Mouse (Mus musculus) heart, embryonic 11.5 days (tissue): ENCODE measurements around the gene Ssna1. TPM values are rescaled to one million over a fixed set of nuclear protein-coding genes. Genes with fewer than 3 reads are reported as not detected.

Experiments used
- polyA plus RNA-seq: library from polyadenylated mRNA; unstranded; fragments of >200 nt; fragmentation: Nextera tagmentation; extraction: Ambion mirVana; gene quantifications from 2 replicates; pipeline ENCODE4 v1.2.1, GENCODE M21; 2014

Gene Ssna1
- polyA plus RNA-seq, 1 experiment from 2014 or later: 175 TPM

Other genes starting within 250 kb of the Ssna1 start
- 32.9 and 37.7 TPM in 2 replicates for gene Nsmf, start 218.1 kb downstream of the Ssna1 start, polyA plus RNA-seq
- not detected in 2 replicates for gene Entpd8, start 192.1 kb downstream of the Ssna1 start, polyA plus RNA-seq
- gene Noxa1, start 177.3 kb downstream of the Ssna1 start, polyA plus RNA-seq: 0.10 TPM in 1 of 2 replicates, not detected in the other
- 4.5 and 4.8 TPM in 2 replicates for gene Nrarp, start 91.7 kb downstream of the Ssna1 start, polyA plus RNA-seq
- gene Tor4a, start 75.6 kb downstream of the Ssna1 start, polyA plus RNA-seq: 5.9 and 8.3 TPM in 2 replicates
- 62.9 and 69.0 TPM in 2 replicates for gene Nelfb, start 60.9 kb downstream of the Ssna1 start, polyA plus RNA-seq
- gene Stpg3, start 57.8 kb downstream of the Ssna1 start, polyA plus RNA-seq: not detected in 2 replicates
- gene Fam166a, start 53.7 kb downstream of the Ssna1 start, polyA plus RNA-seq: 0.44 TPM in 1 of 2 replicates, not detected in the other
- 449 and 481 TPM in 2 replicates for gene Tubb4b, start 47.7 kb downstream of the Ssna1 start, polyA plus RNA-seq
- gene Slc34a3, start 38.1 kb downstream of the Ssna1 start, polyA plus RNA-seq: not detected in 2 replicates
- gene Rnf224, start 35.7 kb downstream of the Ssna1 start, polyA plus RNA-seq: 0.42 TPM in 1 of 2 replicates, not detected in the other
- gene Rnf208, start 30.2 kb downstream of the Ssna1 start, polyA plus RNA-seq: 5.2 and 7.1 TPM in 2 replicates
- gene Cysrt1, start 30.0 kb downstream of the Ssna1 start, polyA plus RNA-seq: not detected in 2 replicates
- gene AL732309.1, start 25.6 kb downstream of the Ssna1 start, polyA plus RNA-seq: 2.5 and 2.9 TPM in 2 replicates
- 12.9 and 16.0 TPM in 2 replicates for gene Tmem203, start 17.0 kb downstream of the Ssna1 start, polyA plus RNA-seq
- gene Tprn, start 9.8 kb downstream of the Ssna1 start, polyA plus RNA-seq: 3.3 TPM in 2 replicates
- gene Anapc2, start within 50 bp of the Ssna1 start, polyA plus RNA-seq: 73.0 and 76.1 TPM in 2 replicates
- gene Tmem210, start 15.7 kb upstream of the Ssna1 start, polyA plus RNA-seq: not detected in 2 replicates
- gene Lrrc26, start 17.5 kb upstream of the Ssna1 start, polyA plus RNA-seq: not detected in 2 replicates
- gene Grin1, start 46.7 kb upstream of the Ssna1 start, polyA plus RNA-seq: 0.96 and 1.1 TPM in 2 replicates
- gene Man1b1, start 59.9 kb upstream of the Ssna1 start, polyA plus RNA-seq: 47.9 and 68.4 TPM in 2 replicates
- 13.1 and 14.0 TPM in 2 replicates for gene Dpp7, start 83.9 kb upstream of the Ssna1 start, polyA plus RNA-seq
- 10.8 and 11.2 TPM in 2 replicates for gene Uap1l1, start 93.2 kb upstream of the Ssna1 start, polyA plus RNA-seq
- gene Sapcd2, start 99.9 kb upstream of the Ssna1 start, polyA plus RNA-seq: 16.0 and 18.2 TPM in 2 replicates
- 0.18 and 0.20 TPM in 2 replicates for gene Entpd2, start 123.4 kb upstream of the Ssna1 start, polyA plus RNA-seq
- 16.8 and 18.9 TPM in 2 replicates for gene Npdc1, start 126.9 kb upstream of the Ssna1 start, polyA plus RNA-seq
- gene Fut7, start 150.8 kb upstream of the Ssna1 start, polyA plus RNA-seq: not detected in 2 replicates
- gene Abca2, start 156.3 kb upstream of the Ssna1 start, polyA plus RNA-seq: 2.0 and 3.4 TPM in 2 replicates
- 0.47 and 0.83 TPM in 2 replicates for gene Clic3, start 184.4 kb upstream of the Ssna1 start, polyA plus RNA-seq
- gene Paxx, start 188.7 kb upstream of the Ssna1 start, polyA plus RNA-seq: 16.5 and 20.0 TPM in 2 replicates
- 0.66 and 1.1 TPM in 2 replicates for gene Ptgds, start 197.6 kb upstream of the Ssna1 start, polyA plus RNA-seq
- gene Lcn12, start 221.5 kb upstream of the Ssna1 start, polyA plus RNA-seq: not detected in 2 replicates
- 66.7 and 78.7 TPM in 2 replicates for gene Fbxw5, start 228.3 kb upstream of the Ssna1 start, polyA plus RNA-seq
- gene C8g, start 229.3 kb upstream of the Ssna1 start, polyA plus RNA-seq: 3.4 and 3.7 TPM in 2 replicates